10 mouse cellular contexts compared by ENCODE assay signal in genomic region chr5:36120931-36121341, GRCm38 (mm10).
DNase-seq lines count a peak whose midpoint lies in the region; ATAC-seq and TF ChIP-seq lines count a peak whose summit lies in the region.
"Had no signal": no experiment of that assay in that cellular context is flagged by ENCODE, and none has a peak within 500 bp of the region (broad histone marks: within the 10 kb centered on the region; RNA-seq: fewer than 3 reads in every experiment).

No protein-coding gene starts in this region.

- no peak overlapping the region for H3K4me3 ChIP-seq in gastrocnemius, adult 2 months
- no peak overlapping the region for H3K4me3 ChIP-seq in neural tube, embryonic 15.5 days (replicated peaks)

- no peak overlapping the region for H3K9ac ChIP-seq in neural tube, embryonic 15.5 days (replicated peaks)

- DNase-seq in gastrocnemius, adult 2 months = peak; percentile 32
- DNase-seq in gastrocnemius, postnatal 4 days (ENCODE audit: low spot score in 2 of 2) = no peak
- peak; percentile 60 for DNase-seq in neural tube, embryonic 10.5 days (ENCODE audit: extremely low spot score, low spot score)
- peak; percentile 47 to 54 for DNase-seq in kidney, postnatal 4 days
- no peak for DNase-seq in cerebellum, postnatal 14 days
- DNase-seq in right cerebral cortex, adult 2 months (ENCODE audit: low spot score in 2 of 2) = no peak
- DNase-seq in spleen, postnatal 14 days (ENCODE audit: low spot score in 2 of 2) = no peak
- DNase-seq: cerebellum, adult 11 months; layer of hippocampus, adult 9-11 months had no signal

- no peak for TF ChIP-seq CTCF in gastrocnemius, adult 2 months (IDR thresholded peaks at IDR 0.05)

- 11% methylated on average over 3 of the region's 3 CpGs for WGBS in neural tube, embryonic 15.5 days

- ATAC-seq in neural tube, embryonic 15.5 days (ENCODE audit: low FRiP score) = no peak

- no peaks in the 10 kb centered on the region for H3K27me3 ChIP-seq in neural tube, embryonic 15.5 days (replicated peaks)

- H3K9me3 ChIP-seq in neural tube, embryonic 15.5 days (replicated peaks) = no peaks in the 10 kb centered on the region

- H3K27ac ChIP-seq in gastrocnemius, adult 2 months = no peak overlapping the region; the same call in 1 of the 2 replicates
- no peak overlapping the region for H3K27ac ChIP-seq in neural tube, embryonic 15.5 days (replicated peaks)

- no peaks in the 10 kb centered on the region for H3K36me3 ChIP-seq in neural tube, embryonic 15.5 days

- H3K4me2 ChIP-seq in neural tube, embryonic 15.5 days = no peak overlapping the region

- intact Hi-C loops in gastrocnemius, adult 2 months (cut with DNase I) = no loop called here

- peaks cover 20% of the 10 kb centered on the region for H3K4me1 ChIP-seq in neural tube, embryonic 15.5 days

Comparison
In these comparisons a context has a peak if more than half of its experiments do, and no peak if none do; other contexts are left out.
1. DNase-seq: peak in gastrocnemius, adult 2 months (single experiment), neural tube, embryonic 10.5 days (single experiment) and kidney, postnatal 4 days (2 of 2); none in gastrocnemius, postnatal 4 days (0 of 2), cerebellum, postnatal 14 days (0 of 2), right cerebral cortex, adult 2 months (0 of 2) and spleen, postnatal 14 days (0 of 2).